Mouse (Mus musculus) granulocyte monocyte progenitor cell, adult 5-6 weeks (primary cell): ENCODE measurements at regions not wholly inside any gene's neighbourhood (a gene's known extent, or its start where the extent isn't known, plus 50 kb on each side); places are given as distances from the start of the nearest gene placed in this dataset.

Source experiments
- ATAC-seq: replicated peaks from 2 replicates; pipeline ENCODE4 v1.8.0; 2016; ENCODE audit warnings: mild to moderate bottlenecking, moderate TSS enrichment, inconsistent platforms; ENCODE audit not compliant: poor library complexity, severe bottlenecking

- ATAC-seq: no peak
Measured at GRCm38 (mm10) chr11:31541425-31541824, 130.3 kb downstream of the Bod1 start.

GRCm38 (mm10) chr11:31540816-31541215, 130.9 kb downstream of the Bod1 start:
- ATAC-seq: no peak

DNA sequence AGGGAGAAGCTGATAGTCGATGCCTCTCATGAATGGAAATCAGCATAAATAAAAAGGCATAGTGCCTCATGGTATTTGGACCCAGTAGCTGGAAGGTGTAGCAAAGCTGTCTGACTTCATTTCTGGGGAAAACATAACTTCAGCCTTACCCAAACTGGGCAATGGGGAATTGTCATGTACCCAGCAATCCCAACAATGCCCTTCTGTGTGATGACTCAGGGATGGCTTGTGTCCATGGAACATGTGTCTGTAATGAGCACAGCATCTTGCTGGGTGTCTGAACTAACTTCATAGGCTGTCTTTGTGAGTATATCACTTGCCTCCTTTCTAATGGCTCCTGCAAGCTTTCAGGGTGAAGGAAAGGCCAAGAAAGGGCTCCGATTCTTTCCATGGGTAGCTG, 140.3 kb downstream of the Bod1 start:
- no peak for ATAC-seq

GRCm38 (mm10) chr11:31530851-31531250, 140.8 kb downstream of the Bod1 start:
- no peak for ATAC-seq

- ATAC-seq: no peak
Measured at GRCm38 (mm10) chr11:31529686-31530085, 142.0 kb downstream of the Bod1 start.

DNA sequence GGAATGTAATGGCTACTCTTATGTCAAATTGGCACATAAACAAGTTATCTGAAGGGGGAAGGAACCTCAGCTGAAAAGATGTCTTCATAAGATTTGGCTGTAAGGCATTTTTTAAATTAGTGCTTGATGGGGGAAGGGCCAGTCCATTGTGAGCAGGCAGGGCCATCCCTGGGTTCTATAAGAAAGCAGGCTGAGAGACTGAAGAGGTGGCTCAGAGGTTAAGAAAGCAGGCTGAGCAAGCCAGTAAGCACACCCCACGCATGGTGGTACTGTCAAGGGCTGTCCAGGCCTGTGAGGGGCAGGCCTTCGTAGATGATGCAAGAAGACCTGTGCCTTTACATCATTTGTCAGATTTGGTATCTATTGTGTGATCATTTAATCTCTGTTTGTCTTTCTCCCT, 147.0 kb downstream of the Bod1 start:
- no peak for ATAC-seq

GRCm38 (mm10) chr11:31524065-31524618, 147.5 kb downstream of the Bod1 start:
- ATAC-seq: no peak

GRCm38 (mm10) chr11:31522127-31522526, 149.6 kb downstream of the Bod1 start:
- ATAC-seq: no peak

- no peak; the same call in 1 of the 2 replicates for ATAC-seq
Measured at GRCm38 (mm10) chr11:31520909-31521308, 150.8 kb downstream of the Bod1 start.

- no peak for ATAC-seq
Measured at GRCm38 (mm10) chr11:31503239-31503916, 133.5 kb upstream of the Stc2 start.

- peak; percentile 96 for ATAC-seq
Measured at GRCm38 (mm10) chr11:31485429-31485828, 115.6 kb upstream of the Stc2 start.

DNA sequence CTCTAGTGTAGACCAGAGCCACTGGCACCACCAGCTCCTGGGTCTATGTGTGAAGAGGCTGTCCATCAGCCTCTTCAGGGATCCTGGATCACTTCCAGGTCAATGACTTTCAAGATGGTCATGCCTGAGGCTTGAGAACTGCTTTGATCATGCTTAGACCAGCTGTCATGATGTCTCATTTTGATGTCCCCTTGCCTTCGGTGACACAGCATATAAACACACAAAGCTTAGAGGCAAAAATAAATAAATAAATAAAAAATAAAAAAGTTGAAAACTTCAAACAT, 111.1 kb upstream of the Stc2 start:
- no peak for ATAC-seq

GRCm38 (mm10) chr11:31480225-31481056, 110.6 kb upstream of the Stc2 start:
- no peak for ATAC-seq

DNA sequence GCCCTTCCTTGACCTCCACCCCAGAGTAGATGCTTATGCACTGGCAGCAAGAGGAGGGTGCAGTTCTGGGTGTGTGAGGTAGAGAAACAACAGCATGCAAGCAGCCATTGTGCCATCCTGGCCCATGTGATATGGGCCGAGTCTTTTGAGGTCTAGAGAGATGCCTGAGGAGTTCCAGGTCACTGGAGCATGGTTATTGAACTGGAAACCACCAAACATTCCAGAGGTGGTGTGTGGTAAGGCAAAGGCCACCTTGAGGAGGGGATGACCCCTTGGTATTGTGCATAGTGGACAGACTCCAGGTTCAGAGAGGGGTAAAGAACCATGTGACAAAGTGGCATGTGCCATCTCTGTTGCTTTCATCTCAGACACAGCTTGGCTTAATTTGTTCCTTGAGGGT, 107.9 kb upstream of the Stc2 start:
- no peak for ATAC-seq

DNA sequence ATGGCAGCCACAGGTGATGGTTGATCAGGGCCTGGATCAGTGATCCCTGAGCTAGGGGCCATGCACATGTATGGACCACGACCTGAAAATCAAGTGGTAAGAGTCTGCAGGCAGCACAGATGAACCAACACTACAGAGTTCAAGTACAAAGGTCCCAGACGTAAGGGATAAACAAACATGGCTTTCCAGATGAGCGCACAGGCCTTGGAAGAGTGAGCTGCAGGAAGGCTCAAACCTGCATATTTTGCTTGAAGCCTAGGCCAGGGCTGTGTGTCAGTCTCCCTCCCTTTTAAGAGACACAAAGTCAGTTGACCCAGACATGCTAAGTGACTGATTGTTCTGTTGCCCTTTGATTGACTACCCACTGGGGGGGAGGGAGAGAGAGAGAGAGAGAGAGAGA, 107.2 kb upstream of the Stc2 start:
- no peak for ATAC-seq

DNA sequence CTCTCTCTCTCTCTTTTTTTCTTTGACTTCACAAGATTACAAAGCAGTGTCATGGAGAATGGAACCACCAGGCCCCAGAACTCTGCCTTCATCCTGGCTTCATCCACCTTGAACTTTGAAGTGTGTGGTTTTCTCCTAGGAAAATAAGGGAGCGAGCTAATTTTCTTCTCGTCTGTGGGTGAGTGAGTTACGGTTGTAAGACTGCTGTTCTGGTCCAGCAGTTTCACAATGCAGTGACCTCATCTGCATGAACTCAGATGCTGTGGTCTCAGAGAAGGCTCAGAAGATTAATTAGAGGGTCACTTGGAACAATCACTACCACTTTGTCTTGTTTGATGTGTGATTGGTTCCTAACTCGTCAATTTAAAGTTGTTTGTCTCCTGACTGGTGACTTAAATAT, 103.1 kb upstream of the Stc2 start:
- ATAC-seq: no peak

- no peak for ATAC-seq
Measured at GRCm38 (mm10) chr11:31470681-31471414, 101.0 kb upstream of the Stc2 start.

- no peak for ATAC-seq
Measured at GRCm38 (mm10) chr11:31464844-31465243, 95.0 kb upstream of the Stc2 start.

- ATAC-seq: no peak
Measured at GRCm38 (mm10) chr11:31462440-31462839, 92.6 kb upstream of the Stc2 start.

GRCm38 (mm10) chr11:31461824-31462223, 92.0 kb upstream of the Stc2 start:
- no peak for ATAC-seq

- ATAC-seq: no peak
Measured at GRCm38 (mm10) chr11:31461348-31461747, 91.5 kb upstream of the Stc2 start.
